Mouse (Mus musculus): Measurements from ENCODE around the gene Spc24.

DNA sequence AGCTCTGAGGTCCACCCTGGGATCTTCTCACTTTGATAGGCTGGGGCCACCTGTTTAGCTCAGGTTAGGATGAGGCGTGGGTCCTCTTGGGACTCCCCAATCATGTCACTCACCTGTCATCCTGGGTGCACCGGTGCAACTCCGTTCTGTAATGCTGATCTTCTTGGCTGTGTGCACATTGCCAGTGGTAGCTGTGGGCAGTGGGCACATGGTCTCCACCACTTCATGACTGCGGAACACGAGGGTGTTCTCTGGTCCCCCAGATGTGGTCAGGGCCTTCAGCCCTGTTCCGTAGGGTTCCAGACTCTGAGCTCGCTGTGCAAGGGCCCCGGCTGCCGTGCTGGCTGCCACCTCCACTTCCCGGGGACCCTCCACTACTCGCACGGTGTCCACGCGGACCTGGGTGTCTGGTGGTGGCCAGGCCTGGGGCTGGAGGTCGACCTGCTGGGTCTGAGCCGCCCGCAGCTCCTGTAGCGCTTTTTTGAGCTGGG, 34.3 kb upstream of the Spc24 start:
- TF ChIP-seq POLR2A (IDR thresholded peaks at IDR 0.05; ENCODE audit: insufficient read depth, low read depth, low read length): no peak
- TF ChIP-seq CTCF (IDR thresholded peaks at IDR 0.05): no peak

All from heart, adult 2 months (tissue).